Mouse (Mus musculus): ENCODE measurements around the gene Kcnj12.

- TF ChIP-seq CTCF (IDR thresholded peaks at IDR 0.05; ENCODE audit: extremely low read depth, insufficient read depth, low read length): no peak
- no peak for TF ChIP-seq POLR2A (IDR thresholded peaks at IDR 0.05; ENCODE audit: extremely low read depth, insufficient read depth, low read length)
Measured at GRCm38 (mm10) chr11:61091192-61091591, 68.8 kb downstream of the Kcnj12 start.

Data from cortical plate, adult 2 months (tissue).